Mouse (Mus musculus) embryonic fibroblast, embryonic 13.5 days (primary cell): ENCODE data around the gene Limk1. TPM values are rescaled to one million over a fixed set of nuclear protein-coding genes. Genes with fewer than 3 reads are reported as not detected.

Experiments
- H3K27ac ChIP-seq: 2 replicates; pipeline ENCODE4 v1.5.1; 2012; ENCODE audit warnings: low read length, control low read depth, inconsistent platforms; ENCODE audit not compliant: insufficient read depth
- H3K4me1 ChIP-seq: 2 replicates; pipeline ENCODE4 v1.6.1; 2011; ENCODE audit warnings: low read length; ENCODE audit not compliant: control insufficient read depth, insufficient read depth
- H3K4me3 ChIP-seq: 2 replicates; pipeline ENCODE4 v1.5.1; 2011; ENCODE audit warnings: mild to moderate bottlenecking, control low read depth, low read length; ENCODE audit not compliant: insufficient read depth
- CTCF ChIP-seq: IDR thresholded peaks from 2 replicates; pipeline ENCODE4 v1.5.1; 2011; ENCODE audit warnings: mild to moderate bottlenecking, control low read depth, low read length, moderate library complexity, borderline replicate concordance; ENCODE audit not compliant: insufficient read depth
- POLR2A ChIP-seq: IDR thresholded peaks from 2 replicates; pipeline ENCODE4 v1.6.1; 2011; ENCODE audit warnings: low read depth, mild to moderate bottlenecking, control low read depth, low read length, moderate library complexity
- polyA plus RNA-seq: library from polyadenylated mRNA; stranded (reverse); fragments of >200 nt; gene quantifications from 2 replicates; pipeline ENCODE4 v1.2.4, GENCODE M21; 2011; ENCODE audit warnings: low read depth; ENCODE audit not compliant: missing spikeins, insufficient read length

The Limk1 gene
- polyA plus RNA-seq, 1 experiment: 16.5 TPM

- Histone ChIP-seq H3K4me3 (no peak overlapping the region), H3K27ac (no peak overlapping the region), H3K4me1 (peaks cover 10% of the 10 kb centered on the region)
- peak; percentile 94 for TF ChIP-seq CTCF
- no peak for TF ChIP-seq POLR2A
Observed at GRCm38 (mm10) chr5:134617071-134617470, 71.3 kb downstream of the Limk1 start.

- no peak overlapping the region for H3K4me3 ChIP-seq
- H3K27ac ChIP-seq: no peak overlapping the region
- peaks cover 12% of the 10 kb centered on the region for H3K4me1 ChIP-seq
- TF ChIP-seq CTCF (no peak), POLR2A (no peak)
Observed at GRCm38 (mm10) chr5:134615780-134616179, 72.6 kb downstream of the Limk1 start.

- H3K27ac ChIP-seq: no peak overlapping the region
- H3K4me1 ChIP-seq: peaks cover 12% of the 10 kb centered on the region
- H3K4me3 ChIP-seq: no peak overlapping the region
- TF ChIP-seq POLR2A: no peak
- TF ChIP-seq CTCF: no peak
Observed at GRCm38 (mm10) chr5:134615380-134615779, 73.0 kb downstream of the Limk1 start.

GRCm38 (mm10) chr5:134614802-134615201 is 73.6 kb downstream of the Limk1 start, which contains the start of gene Lat2:
TSS of gene Lat2 (minus strand) at chr5:134615025.
- no peak within 1 kb of the TSS for H3K27ac ChIP-seq
- no peak within 1 kb of the TSS for H3K4me3 ChIP-seq
- peaks cover 8% of the 10 kb centered on the region for H3K4me1 ChIP-seq
- TF ChIP-seq POLR2A (no peak), CTCF (no peak)

GRCm38 (mm10) chr5:134614296-134614695 is 74.1 kb downstream of the Limk1 start:
- H3K27ac ChIP-seq: no peak overlapping the region
- peaks cover 8% of the 10 kb centered on the region for H3K4me1 ChIP-seq
- H3K4me3 ChIP-seq: no peak overlapping the region
- TF ChIP-seq CTCF (no peak), POLR2A (no peak)

- TF ChIP-seq CTCF: no peak
- no peak for TF ChIP-seq POLR2A
- H3K4me3 ChIP-seq: no peak overlapping the region
- H3K27ac ChIP-seq: no peak overlapping the region
- H3K4me1 ChIP-seq: peaks cover 8% of the 10 kb centered on the region
Observed at GRCm38 (mm10) chr5:134613727-134614126, 74.7 kb downstream of the Limk1 start.

- peaks cover 9% of the 10 kb centered on the region for H3K4me1 ChIP-seq
- peak overlapping the region; percentile 4; the same call in 1 of the 2 replicates for H3K27ac ChIP-seq
- H3K4me3 ChIP-seq: no peak overlapping the region
- TF ChIP-seq POLR2A (no peak), CTCF (no peak)
Observed at GRCm38 (mm10) chr5:134611810-134612521, 76.4 kb downstream of the Limk1 start.

- H3K4me1 ChIP-seq: peaks cover 13% of the 10 kb centered on the region
- H3K27ac ChIP-seq: no peak overlapping the region
- TF ChIP-seq CTCF: no peak
- H3K4me3 ChIP-seq: no peak overlapping the region
Observed at GRCm38 (mm10) chr5:134609916-134610643, 78.3 kb downstream of the Limk1 start.

GRCm38 (mm10) chr5:134607121-134607520 is 81.3 kb downstream of the Limk1 start:
- TF ChIP-seq POLR2A (peak; percentile 24; the same call in 1 of the 2 replicates), CTCF (no peak)
- Histone ChIP-seq H3K4me3 (no peak overlapping the region), H3K27ac (peak overlapping the region; percentile 4; the same call in 1 of the 2 replicates), H3K4me1 (peaks cover 9% of the 10 kb centered on the region)

GRCm38 (mm10) chr5:134606314-134606713 is 82.1 kb downstream of the Limk1 start:
- H3K4me1 ChIP-seq: peaks cover 6% of the 10 kb centered on the region
- H3K4me3 ChIP-seq: no peak overlapping the region
- no peak overlapping the region for H3K27ac ChIP-seq
- no peak for TF ChIP-seq POLR2A
- 0 out of 2 replicates have a peak, but pooled peaks have one; percentile 1 for TF ChIP-seq CTCF

Other genes starting within 250 kb of the Limk1 start
- 52.0 and 58.2 TPM in 2 replicates for gene Gtf2ird1, start 231.9 kb downstream of the Limk1 start, polyA plus RNA-seq
- gene Clip2, start 136.2 kb downstream of the Limk1 start, polyA plus RNA-seq: 20.3 and 25.6 TPM in 2 replicates
- gene Syna, start 128.4 kb downstream of the Limk1 start, polyA plus RNA-seq: 0.40 TPM in 1 of 2 replicates, not detected in the other
- 64.6 and 81.8 TPM in 2 replicates for gene Rfc2, start 107.2 kb downstream of the Limk1 start, polyA plus RNA-seq
- gene Lat2, start 73.6 kb downstream of the Limk1 start, polyA plus RNA-seq: 0.40 and 2.3 TPM in 2 replicates
- 208 and 219 TPM in 2 replicates for gene Eif4h, start 49.1 kb downstream of the Limk1 start, polyA plus RNA-seq
- 57.9 and 265 TPM in 2 replicates for gene Eln, start 58.7 kb upstream of the Limk1 start, polyA plus RNA-seq
- not detected in 2 replicates for gene Tmem270, start 218.1 kb upstream of the Limk1 start, polyA plus RNA-seq
- not detected in 2 replicates for gene Cldn13, start 226.9 kb upstream of the Limk1 start, polyA plus RNA-seq
- 4.1 and 4.2 TPM in 2 replicates for gene Mettl27, start 243.8 kb upstream of the Limk1 start, polyA plus RNA-seq